Mouse (Mus musculus) small intestine, adult 2 months (tissue): ENCODE measurements around the gene Gdf5. TPM values are rescaled to one million over a fixed set of nuclear protein-coding genes. Genes with fewer than 3 reads are reported as not detected.

Experiments used
- H3K27ac ChIP-seq: fragments of 200-500 bp; 2 replicates; pipeline ENCODE4 v1.5.1; 2012; ENCODE audit warnings: low read depth, low read length, control low read depth, inconsistent platforms; ENCODE audit not compliant: insufficient read depth
- H3K27me3 ChIP-seq: fragments of 200-500 bp; 2 replicates; pipeline ENCODE4 v1.6.1; 2012; ENCODE audit warnings: mild to moderate bottlenecking, moderate library complexity, low read length, inconsistent platforms; ENCODE audit not compliant: control insufficient read depth, insufficient read depth
- H3K36me3 ChIP-seq: fragments of 200-500 bp; 2 replicates; pipeline ENCODE4 v1.6.1; 2012; ENCODE audit warnings: mild to moderate bottlenecking, low read length, control low read depth, inconsistent platforms; ENCODE audit not compliant: control insufficient read depth, insufficient read depth
- H3K4me1 ChIP-seq: fragments of 200-500 bp; 2 replicates; pipeline ENCODE4 v1.6.1; 2012; ENCODE audit warnings: low read length, inconsistent platforms, mixed read lengths; ENCODE audit not compliant: control insufficient read depth, insufficient read depth, insufficient read length
- H3K4me3 ChIP-seq: fragments of 200-500 bp; 2 replicates; pipeline ENCODE4 v1.5.1; 2012; ENCODE audit warnings: low read depth, mild to moderate bottlenecking, control low read depth, inconsistent platforms, low read length, moderate library complexity
- CTCF ChIP-seq: fragments of 200-500 bp; IDR thresholded peaks from 2 replicates; pipeline ENCODE4 v1.5.1; 2012; ENCODE audit warnings: low read depth, mild to moderate bottlenecking, control low read depth, inconsistent platforms, low read length, moderate library complexity, mixed read lengths; ENCODE audit not compliant: insufficient replicate concordance, insufficient read length; ENCODE audit errors: extremely low read depth
- POLR2A ChIP-seq: fragments of 200-500 bp; IDR thresholded peaks from 2 replicates; pipeline ENCODE4 v1.6.1; 2012; ENCODE audit warnings: low read depth, mild to moderate bottlenecking, control low read depth, inconsistent platforms, low read length, moderate library complexity
- WGBS: fragments of 180-500 bp; shearing (Covaris S2); methylation state at CpG from one replicate; pipeline ENCODE4 v1.1.7; 2018; 5-methylcytosine and 5-hydroxymethylcytosine counted together
- polyA plus RNA-seq: library from polyadenylated mRNA; depleted of rRNA; stranded (reverse); fragments of >200 nt; gene quantifications from 2 replicates; pipeline ENCODE4 v1.2.3, GENCODE M21; 2012

Gdf5 gene
- polyA plus RNA-seq, 1 experiment, result not detected

DNA sequence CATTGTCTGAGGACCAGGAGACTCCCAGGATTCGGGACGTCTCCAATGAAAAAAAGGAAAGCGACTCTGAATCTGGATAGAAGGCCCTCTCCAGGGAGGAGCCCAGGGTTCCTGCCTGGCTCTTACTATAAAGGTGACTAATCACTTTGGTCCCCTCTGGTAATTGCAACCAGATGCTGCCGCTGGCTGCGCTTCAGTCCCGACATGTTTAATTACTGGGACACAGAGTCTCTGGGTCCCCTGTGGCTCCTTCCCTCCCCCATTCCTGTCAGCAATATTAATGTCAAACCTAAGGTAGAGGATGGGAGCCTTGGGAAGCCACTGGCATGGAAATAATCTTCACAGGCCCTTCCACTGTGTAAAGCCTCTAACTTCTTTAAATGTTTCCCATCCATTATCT lies 4.2 kb upstream of the Gdf5 start:
- no peaks in the 10 kb centered on the region for H3K4me1 ChIP-seq
- WGBS, result 70% methylated on average over 6 of the region's 6 CpGs
- TF ChIP-seq CTCF, result no peak
- TF ChIP-seq POLR2A, result no peak
- H3K36me3 ChIP-seq, result no peaks in the 10 kb centered on the region
- no peak overlapping the region for H3K4me3 ChIP-seq
- no peak overlapping the region for H3K27ac ChIP-seq
- no peaks in the 10 kb centered on the region for H3K27me3 ChIP-seq

DNA sequence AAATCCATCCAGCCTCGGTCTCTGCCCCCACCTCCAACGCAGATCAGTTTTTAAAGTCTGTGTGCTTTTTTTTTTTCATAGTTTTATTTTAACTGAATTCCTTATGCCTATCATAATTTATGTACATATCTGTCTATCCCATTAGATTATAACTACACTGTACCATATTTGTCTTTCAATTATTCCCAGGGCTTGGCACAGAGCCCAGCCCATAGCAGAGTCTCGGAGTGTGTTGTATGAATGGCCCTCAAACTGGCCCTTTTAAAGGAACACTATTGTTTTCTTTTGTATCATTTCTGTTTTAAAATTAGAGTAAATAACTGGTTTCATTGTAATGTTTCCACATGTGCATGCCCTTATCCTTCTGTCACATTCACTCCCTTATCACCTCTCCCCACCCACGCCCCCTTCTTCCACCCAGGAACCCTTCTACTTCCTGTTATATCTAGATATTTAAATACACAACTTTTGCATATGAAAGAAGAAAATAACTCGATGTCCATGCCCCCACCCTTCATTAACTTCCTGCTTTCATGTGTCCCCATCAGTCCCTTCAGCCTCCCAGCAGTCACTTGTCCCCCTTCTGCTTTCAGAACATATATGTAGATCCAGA lies 2.3 kb upstream of the Gdf5 start:
- H3K36me3 ChIP-seq, result no peaks in the 10 kb centered on the region

DNA sequence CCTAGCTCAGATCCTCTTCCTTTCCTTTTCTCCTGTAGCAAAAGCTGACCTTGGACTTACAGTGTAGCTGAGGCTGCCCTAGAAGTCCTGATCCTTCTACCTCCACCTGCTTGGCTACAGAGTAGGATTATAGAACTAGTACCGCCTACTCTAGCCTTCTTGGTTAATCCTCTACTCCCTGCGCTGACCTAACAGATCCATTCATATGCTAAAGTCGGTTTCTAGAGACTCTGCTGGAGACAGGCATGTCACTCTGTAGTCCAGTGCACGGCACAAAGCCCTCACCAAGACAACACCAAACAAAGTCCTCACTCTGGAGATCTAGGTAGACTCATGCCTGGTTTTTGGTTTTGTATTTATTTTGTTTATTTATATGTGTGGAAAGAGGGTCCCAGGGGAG lies 1.3 kb upstream of the Gdf5 start:
- Histone ChIP-seq H3K4me1 (no peaks in the 10 kb centered on the region), H3K4me3 (no peak overlapping the region), H3K36me3 (no peaks in the 10 kb centered on the region), H3K27ac (no peak overlapping the region), H3K27me3 (no peaks in the 10 kb centered on the region)
- TF ChIP-seq POLR2A, result no peak
- TF ChIP-seq CTCF, result no peak
- WGBS, result 61% methylated on average over 4 of the region's 4 CpGs

More for the DNA sequence above, 2.3 kb upstream of the Gdf5 start:
- no peak overlapping the region for H3K27ac ChIP-seq
- H3K4me3 ChIP-seq, result no peak overlapping the region
- no peaks in the 10 kb centered on the region for H3K4me1 ChIP-seq
- H3K27me3 ChIP-seq, result no peaks in the 10 kb centered on the region
- WGBS, result 15% methylated on average over 5 of the region's 5 CpGs
- TF ChIP-seq CTCF, result no peak
- no peak for TF ChIP-seq POLR2A

DNA sequence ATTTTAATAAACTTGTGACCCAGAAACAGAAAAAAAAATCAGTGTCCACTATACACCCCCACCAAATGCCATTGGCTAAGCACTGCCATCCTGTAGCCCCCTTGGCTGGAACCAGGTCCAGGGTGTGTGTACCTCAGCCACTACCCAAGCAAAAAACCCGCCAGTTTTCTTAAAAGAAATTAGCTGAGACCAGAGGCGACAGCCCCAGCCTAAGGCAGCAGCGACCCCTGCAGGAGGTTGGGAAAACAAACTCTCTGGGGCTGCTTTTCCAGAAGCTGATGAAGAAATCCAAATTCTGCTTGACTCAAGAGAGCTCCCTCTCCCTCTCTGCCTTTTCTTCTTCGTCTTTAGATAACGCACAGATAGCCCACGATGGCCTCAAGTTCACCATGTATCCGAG lies 902 bp upstream of the Gdf5 start:
- H3K4me3 ChIP-seq, result no peak overlapping the region
- no peaks in the 10 kb centered on the region for H3K4me1 ChIP-seq
- TF ChIP-seq POLR2A (no peak), CTCF (peak; percentile 88)
- no peaks in the 10 kb centered on the region for H3K36me3 ChIP-seq
- no peak overlapping the region for H3K27ac ChIP-seq
- no peaks in the 10 kb centered on the region for H3K27me3 ChIP-seq
- WGBS, result 4% methylated on average over 7 of the region's 7 CpGs

DNA sequence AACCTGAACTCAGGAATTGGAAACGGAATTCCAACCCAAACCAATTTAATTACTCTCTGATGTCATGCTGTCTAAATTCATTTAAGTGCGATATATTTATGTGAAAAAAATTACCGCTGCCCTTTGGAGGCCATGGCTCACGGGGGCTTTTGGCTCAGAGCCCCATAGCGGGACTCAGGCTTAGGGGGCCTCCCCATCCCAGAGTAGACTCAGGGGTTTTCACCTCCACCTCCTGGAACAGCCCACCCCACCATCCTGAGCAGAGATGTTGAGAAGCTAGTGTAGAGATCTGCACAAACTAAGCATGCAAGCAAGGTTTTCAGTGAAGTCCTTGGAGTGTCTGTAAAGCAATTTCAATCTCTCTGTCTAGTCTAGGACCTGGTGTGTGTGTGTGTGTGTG lies 413 bp upstream of the Gdf5 start:
- H3K27ac ChIP-seq, result no peak overlapping the region
- no peaks in the 10 kb centered on the region for H3K36me3 ChIP-seq
- H3K4me3 ChIP-seq, result no peak overlapping the region
- WGBS, result 80% methylated on average over 5 of the region's 5 CpGs
- no peak for TF ChIP-seq POLR2A
- TF ChIP-seq CTCF, result no peak
- peaks cover 3% of the 10 kb centered on the region; the same call in 1 of the 2 replicates for H3K4me1 ChIP-seq
- no peaks in the 10 kb centered on the region for H3K27me3 ChIP-seq

DNA sequence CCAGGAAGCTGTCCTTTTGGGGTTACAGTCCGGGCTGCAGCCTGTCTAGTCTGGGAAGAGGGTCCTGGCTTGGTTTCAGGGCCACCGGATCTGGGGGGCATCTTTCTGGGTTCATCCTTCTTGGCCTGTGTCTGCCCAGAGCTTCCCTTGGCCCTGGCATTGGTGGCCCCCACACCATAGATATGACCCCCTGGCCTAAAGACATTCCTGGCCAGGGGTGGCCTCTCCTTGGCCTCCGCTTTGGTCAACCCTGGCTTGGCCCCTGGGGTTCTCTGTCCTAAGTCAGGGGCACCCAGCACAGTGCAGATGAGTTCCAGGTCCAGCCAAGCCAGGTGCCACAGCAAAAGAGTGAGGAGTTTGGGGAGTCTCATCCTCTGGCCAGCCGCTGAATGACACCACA lies 482 bp downstream of the Gdf5 start:
- WGBS, result 90% methylated on average over 4 of the region's 4 CpGs
- no peaks in the 10 kb centered on the region for H3K36me3 ChIP-seq
- no peaks in the 10 kb centered on the region for H3K27me3 ChIP-seq
- TF ChIP-seq POLR2A (no peak), CTCF (no peak)
- H3K4me1 ChIP-seq, result peaks cover 8% of the 10 kb centered on the region; the same call in 1 of the 2 replicates
- no peak overlapping the region for H3K4me3 ChIP-seq
- H3K27ac ChIP-seq, result no peak overlapping the region

DNA sequence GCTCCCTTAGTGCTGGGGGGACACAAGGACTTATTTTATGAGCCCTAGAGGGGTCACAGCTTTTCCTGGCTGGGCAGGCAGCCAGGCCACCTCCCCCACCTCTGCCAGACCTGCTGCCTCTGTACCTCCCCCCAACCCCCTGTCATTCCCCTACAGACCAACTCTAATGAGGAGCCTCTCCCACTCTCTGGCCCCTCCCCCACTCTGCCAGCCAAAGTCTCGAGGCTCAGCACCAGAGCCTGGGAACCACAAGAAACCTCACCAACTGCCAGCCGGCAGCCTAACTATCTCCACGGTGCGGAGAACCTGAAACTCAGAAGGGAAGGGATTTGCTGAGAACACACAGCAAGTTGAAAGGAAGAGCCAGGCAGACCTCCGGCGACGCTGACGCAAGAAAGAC lies 1.7 kb downstream of the Gdf5 start:
- Histone ChIP-seq H3K36me3 (no peaks in the 10 kb centered on the region), H3K27ac (no peak overlapping the region), H3K4me3 (no peak overlapping the region), H3K27me3 (no peaks in the 10 kb centered on the region), H3K4me1 (peaks cover 8% of the 10 kb centered on the region; the same call in 1 of the 2 replicates)
- WGBS, result 21% methylated on average over 8 of the region's 8 CpGs
- TF ChIP-seq POLR2A (no peak), CTCF (no peak)
